Mouse (Mus musculus) embryonic facial prominence, embryonic 12.5 days (tissue): ENCODE results near the gene Mical2. TPM values are rescaled to one million over a fixed set of nuclear protein-coding genes. Genes with fewer than 3 reads are reported as not detected.

Experiments
- ATAC-seq: fragments of 200-750 bp; cut with Nextera tagmentation; 2 replicates; pipeline ENCODE4 v1.8.0; 2017; ENCODE audit not compliant: insufficient number of reproducible peaks, insufficient read depth, low FRiP score, low TSS enrichment
- H3K27ac ChIP-seq: fragments of 300-500 bp; sonication (generic); 2 replicates; pipeline ENCODE4 v1.5.1; 2016; ENCODE audit warnings: mild to moderate bottlenecking
- H3K27me3 ChIP-seq: fragments of 300-500 bp; sonication (generic); 2 replicates; pipeline ENCODE4 v1.6.1; 2016; ENCODE audit warnings: mild to moderate bottlenecking, moderate library complexity
- H3K36me3 ChIP-seq: fragments of 300-500 bp; sonication (generic); 2 replicates; pipeline ENCODE4 v1.6.1; 2016; ENCODE audit warnings: mild to moderate bottlenecking
- H3K4me1 ChIP-seq: fragments of 300-500 bp; sonication (generic); 2 replicates; pipeline ENCODE4 v1.6.1; 2016
- H3K4me2 ChIP-seq: fragments of 300-500 bp; sonication (generic); replicated peaks from 2 replicates; pipeline ENCODE4 v1.6.1; 2016; ENCODE audit warnings: mild to moderate bottlenecking, moderate library complexity
- H3K4me3 ChIP-seq: fragments of 300-500 bp; sonication (generic); 2 replicates; pipeline ENCODE4 v1.5.1; 2016; ENCODE audit warnings: mild to moderate bottlenecking
- H3K9ac ChIP-seq: fragments of 300-500 bp; sonication (generic); 2 replicates; pipeline ENCODE4 v1.6.1; 2016; ENCODE audit warnings: mild to moderate bottlenecking, moderate library complexity
- H3K9me3 ChIP-seq: fragments of 300-500 bp; sonication (generic); 2 replicates; pipeline ENCODE4 v1.6.1; 2016; ENCODE audit warnings: mild to moderate bottlenecking, moderate library complexity
- WGBS: fragments of 180-500 bp; shearing (Covaris S2); methylation state at CpG from one replicate; pipeline ENCODE4 v1.1.7; 2016; 5-methylcytosine and 5-hydroxymethylcytosine counted together
- polyA plus RNA-seq: library from polyadenylated mRNA; unstranded; fragments of >200 nt; fragmentation: Nextera tagmentation; extraction: Ambion mirVana; gene quantifications from 2 replicates; pipeline ENCODE4 v1.2.1, GENCODE M21; 2016

Gene Mical2
- polyA plus RNA-seq, 1 experiment from 2014 or later, result 3.3 TPM

- Histone ChIP-seq H3K27ac (no peak overlapping the region), H3K4me3 (no peak overlapping the region), H3K27me3 (no peaks in the 10 kb centered on the region), H3K9me3 (no peaks in the 10 kb centered on the region), H3K4me2 (no peak overlapping the region), H3K36me3 (no peaks in the 10 kb centered on the region), H3K9ac (no peak overlapping the region), H3K4me1 (no peaks in the 10 kb centered on the region)
- WGBS, result 89% methylated on average over 4 of the region's 4 CpGs
- ATAC-seq, result no peak
These were observed 101.2 kb downstream of the Mical2 start for GRCm38 (mm10) chr7:112326852-112327251.

GRCm38 (mm10) chr7:112328969-112329368, 103.3 kb downstream of the Mical2 start:
- Histone ChIP-seq H3K4me3 (no peak overlapping the region), H3K4me1 (no peaks in the 10 kb centered on the region), H3K27ac (no peak overlapping the region), H3K9ac (no peak overlapping the region), H3K4me2 (no peak overlapping the region), H3K27me3 (no peaks in the 10 kb centered on the region), H3K36me3 (no peaks in the 10 kb centered on the region), H3K9me3 (no peaks in the 10 kb centered on the region)
- no peak for ATAC-seq
- 20% methylated on average over 1 of the region's 1 CpGs for WGBS

- no peak for ATAC-seq
These were observed 103.8 kb downstream of the Mical2 start for GRCm38 (mm10) chr7:112329496-112329895.

DNA sequence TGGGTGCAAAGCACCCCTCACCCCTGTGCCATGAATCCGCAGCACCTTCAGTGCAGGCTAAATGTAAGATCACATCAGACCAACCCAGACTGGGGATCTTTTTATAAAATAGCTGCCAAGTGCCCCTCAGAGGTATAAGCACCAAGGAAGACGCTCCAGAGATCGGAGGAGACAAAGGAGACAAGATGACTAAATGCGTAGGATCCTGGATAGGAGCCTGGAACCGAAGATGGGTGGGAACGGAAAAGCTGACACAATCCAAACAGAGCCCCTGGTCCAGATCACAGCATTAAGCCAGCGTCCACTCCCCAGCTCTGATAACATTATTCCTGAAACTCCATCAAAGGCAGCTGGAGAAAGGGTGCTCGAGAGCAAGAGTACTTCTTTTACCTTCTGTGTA, 105.3 kb downstream of the Mical2 start:
- 93% methylated on average over 8 of the region's 8 CpGs for WGBS
- Histone ChIP-seq H3K27ac (no peak overlapping the region), H3K9me3 (no peaks in the 10 kb centered on the region), H3K36me3 (no peaks in the 10 kb centered on the region), H3K9ac (no peak overlapping the region), H3K4me1 (no peaks in the 10 kb centered on the region), H3K4me3 (no peak overlapping the region), H3K4me2 (no peak overlapping the region), H3K27me3 (0 out of 2 replicates have a peak, but pooled peaks cover 6% of the 10 kb centered on the region)
- ATAC-seq, result no peak

More at GRCm38 (mm10) chr7:112329496-112329895, 103.8 kb downstream of the Mical2 start:
- H3K4me3 ChIP-seq, result no peak overlapping the region
- no peak overlapping the region for H3K27ac ChIP-seq
- H3K9ac ChIP-seq, result no peak overlapping the region
- no peaks in the 10 kb centered on the region for H3K9me3 ChIP-seq
- no peaks in the 10 kb centered on the region for H3K27me3 ChIP-seq
- H3K4me1 ChIP-seq, result no peaks in the 10 kb centered on the region
- no peak overlapping the region for H3K4me2 ChIP-seq
- H3K36me3 ChIP-seq, result no peaks in the 10 kb centered on the region
- 78% methylated on average over 7 of the region's 7 CpGs for WGBS

- H3K9ac ChIP-seq, result no peak overlapping the region
- no peaks in the 10 kb centered on the region for H3K9me3 ChIP-seq
- ATAC-seq, result no peak
- H3K4me2 ChIP-seq, result no peak overlapping the region
- H3K4me1 ChIP-seq, result peaks cover 4% of the 10 kb centered on the region; the same call in 1 of the 2 replicates
- H3K36me3 ChIP-seq, result no peaks in the 10 kb centered on the region
- 0 out of 2 replicates have a peak, but pooled peaks cover 6% of the 10 kb centered on the region for H3K27me3 ChIP-seq
- no peak overlapping the region for H3K4me3 ChIP-seq
- H3K27ac ChIP-seq, result no peak overlapping the region
- 79% methylated on average over 8 of the region's 8 CpGs for WGBS
These were observed 106.1 kb downstream of the Mical2 start for GRCm38 (mm10) chr7:112331804-112332203.

GRCm38 (mm10) chr7:112332426-112332825, 106.8 kb downstream of the Mical2 start:
- Histone ChIP-seq H3K9ac (no peak overlapping the region), H3K27ac (no peak overlapping the region), H3K4me3 (no peak overlapping the region), H3K27me3 (0 out of 2 replicates have a peak, but pooled peaks cover 6% of the 10 kb centered on the region), H3K4me2 (no peak overlapping the region), H3K36me3 (no peaks in the 10 kb centered on the region), H3K9me3 (no peaks in the 10 kb centered on the region), H3K4me1 (peaks cover 7% of the 10 kb centered on the region; the same call in 1 of the 2 replicates)
- WGBS, result 76% methylated on average over 5 of the region's 5 CpGs
- ATAC-seq, result no peak

DNA sequence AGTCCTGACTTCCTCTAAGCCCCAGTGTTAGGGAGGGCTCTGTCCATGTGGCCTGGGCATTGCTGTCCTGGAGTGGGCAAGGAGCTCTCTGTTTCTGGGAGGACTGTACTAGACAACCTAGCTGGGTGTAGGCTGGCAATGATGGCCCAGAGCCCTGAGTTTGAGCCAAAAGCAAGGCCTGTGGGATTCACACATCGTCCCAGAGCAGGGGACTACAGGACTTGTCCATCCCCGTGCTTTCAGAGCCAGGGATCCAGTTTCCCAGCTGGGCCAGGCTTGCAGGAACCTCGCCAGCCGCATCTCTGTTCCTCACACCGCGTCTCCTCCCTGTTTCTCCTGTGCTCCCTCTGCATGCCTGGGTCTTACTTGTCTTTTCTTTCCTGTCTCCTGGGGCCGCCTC, 107.7 kb downstream of the Mical2 start:
- Histone ChIP-seq H3K27ac (no peak overlapping the region), H3K27me3 (0 out of 2 replicates have a peak, but pooled peaks cover 6% of the 10 kb centered on the region), H3K4me2 (no peak overlapping the region), H3K36me3 (no peaks in the 10 kb centered on the region), H3K4me3 (no peak overlapping the region), H3K9me3 (no peaks in the 10 kb centered on the region), H3K9ac (no peak overlapping the region), H3K4me1 (peaks cover 7% of the 10 kb centered on the region; the same call in 1 of the 2 replicates)
- no peak for ATAC-seq
- 65% methylated on average over 7 of the region's 7 CpGs for WGBS

DNA sequence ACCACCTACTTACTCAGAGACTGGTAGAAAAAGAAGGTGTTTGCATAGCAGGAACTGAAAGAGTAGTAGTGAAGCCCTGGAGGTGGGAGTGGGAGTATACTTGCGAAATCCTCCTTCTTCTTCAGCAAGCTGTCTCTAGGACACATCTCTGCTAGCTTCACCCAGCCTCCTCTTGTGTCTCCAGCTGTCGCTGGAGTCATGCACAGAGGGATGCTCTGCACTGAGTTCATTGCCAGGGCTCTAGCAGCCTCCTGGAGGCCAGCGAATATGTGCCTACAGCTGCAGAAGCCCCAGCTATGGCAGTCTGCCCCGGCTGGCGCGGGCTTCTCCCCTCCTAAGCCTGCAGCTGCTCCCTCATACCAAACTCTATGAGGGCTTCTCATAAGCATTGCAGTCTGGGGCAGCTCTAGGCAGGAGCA, 110.6 kb downstream of the Mical2 start:
- ATAC-seq, result no peak
- no peak overlapping the region for H3K4me3 ChIP-seq
- H3K27ac ChIP-seq, result 0 out of 2 replicates have a peak overlapping the region, but pooled peaks have one; percentile 14
- 0 out of 2 replicates have a peak, but pooled peaks cover 6% of the 10 kb centered on the region for H3K27me3 ChIP-seq
- WGBS, result 75% methylated on average over 6 of the region's 6 CpGs
- no peaks in the 10 kb centered on the region for H3K9me3 ChIP-seq
- no peak overlapping the region for H3K4me2 ChIP-seq
- no peaks in the 10 kb centered on the region for H3K36me3 ChIP-seq
- H3K4me1 ChIP-seq, result peaks cover 7% of the 10 kb centered on the region; the same call in 1 of the 2 replicates
- H3K9ac ChIP-seq, result no peak overlapping the region

DNA sequence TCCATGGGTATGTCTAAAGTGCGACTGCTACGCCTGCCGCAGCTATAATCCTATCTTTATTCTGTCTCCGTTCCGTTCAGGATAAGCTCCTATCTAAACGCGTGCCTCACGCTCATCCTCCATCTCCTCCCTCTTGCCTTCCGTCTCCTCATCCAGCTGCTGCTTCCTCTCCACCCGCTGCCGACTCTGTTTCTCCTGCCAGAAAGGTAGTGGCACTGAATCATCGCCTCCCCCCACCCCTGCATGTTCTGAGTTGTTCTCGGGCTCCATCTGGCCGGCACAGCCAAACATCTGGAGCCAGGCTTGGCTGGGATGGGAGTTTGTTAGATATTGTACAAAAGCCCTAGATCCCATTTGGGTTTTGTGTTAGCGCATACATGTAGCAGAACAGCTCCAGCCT, 111.1 kb downstream of the Mical2 start:
- ATAC-seq, result no peak
- no peaks in the 10 kb centered on the region for H3K9me3 ChIP-seq
- 0 out of 2 replicates have a peak overlapping the region, but pooled peaks have one; percentile 14 for H3K27ac ChIP-seq
- H3K4me2 ChIP-seq, result no peak overlapping the region
- no peak overlapping the region for H3K9ac ChIP-seq
- H3K4me1 ChIP-seq, result peaks cover 7% of the 10 kb centered on the region; the same call in 1 of the 2 replicates
- no peaks in the 10 kb centered on the region for H3K36me3 ChIP-seq
- H3K27me3 ChIP-seq, result 0 out of 2 replicates have a peak, but pooled peaks cover 6% of the 10 kb centered on the region
- no peak overlapping the region for H3K4me3 ChIP-seq
- WGBS, result 64% methylated on average over 15 of the region's 15 CpGs

GRCm38 (mm10) chr7:112337736-112338135, 112.1 kb downstream of the Mical2 start:
- 83% methylated on average over 5 of the region's 5 CpGs for WGBS
- no peak for ATAC-seq
- no peaks in the 10 kb centered on the region for H3K36me3 ChIP-seq

GRCm38 (mm10) chr7:112341052-112341451, 115.4 kb downstream of the Mical2 start:
- 66% methylated on average over 3 of the region's 3 CpGs for WGBS
- Histone ChIP-seq H3K27me3 (no peaks in the 10 kb centered on the region), H3K9me3 (no peaks in the 10 kb centered on the region), H3K4me1 (peaks cover 7% of the 10 kb centered on the region; the same call in 1 of the 2 replicates), H3K27ac (no peak overlapping the region), H3K4me2 (no peak overlapping the region), H3K4me3 (no peak overlapping the region), H3K36me3 (no peaks in the 10 kb centered on the region), H3K9ac (no peak overlapping the region)
- ATAC-seq, result no peak

More at GRCm38 (mm10) chr7:112337736-112338135, 112.1 kb downstream of the Mical2 start:
- no peak overlapping the region for H3K4me2 ChIP-seq
- no peaks in the 10 kb centered on the region for H3K9me3 ChIP-seq
- no peak overlapping the region for H3K9ac ChIP-seq
- no peak overlapping the region for H3K27ac ChIP-seq
- no peak overlapping the region for H3K4me3 ChIP-seq
- 0 out of 2 replicates have a peak, but pooled peaks cover 6% of the 10 kb centered on the region for H3K27me3 ChIP-seq
- peaks cover 7% of the 10 kb centered on the region; the same call in 1 of the 2 replicates for H3K4me1 ChIP-seq

DNA sequence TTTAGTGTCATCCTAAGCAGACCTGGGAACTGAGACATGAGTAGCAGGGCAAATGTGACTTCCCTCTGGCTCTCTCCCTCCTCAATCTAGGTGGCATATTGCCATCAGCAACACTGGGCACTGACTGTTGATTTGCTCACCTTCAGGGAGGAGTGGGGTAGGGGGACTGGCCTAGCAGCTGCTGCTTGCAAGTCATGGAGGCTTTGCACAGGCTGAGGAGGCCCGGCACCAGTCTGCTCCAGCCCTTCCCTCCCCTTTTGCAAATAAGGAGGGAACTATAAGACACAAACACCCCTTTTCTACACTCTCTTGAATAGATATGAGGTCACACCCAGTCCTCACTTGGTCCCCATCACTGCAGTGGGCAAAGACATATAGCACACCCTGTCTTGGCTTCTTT, 120.0 kb downstream of the Mical2 start:
- 77% methylated on average over 1 of the region's 1 CpGs for WGBS
- no peak overlapping the region for H3K4me3 ChIP-seq
- no peak overlapping the region for H3K9ac ChIP-seq
- no peak overlapping the region for H3K27ac ChIP-seq
- no peaks in the 10 kb centered on the region for H3K9me3 ChIP-seq
- H3K4me1 ChIP-seq, result no peaks in the 10 kb centered on the region
- H3K4me2 ChIP-seq, result no peak overlapping the region
- no peaks in the 10 kb centered on the region for H3K36me3 ChIP-seq
- no peak for ATAC-seq
- no peaks in the 10 kb centered on the region for H3K27me3 ChIP-seq
